Mouse (Mus musculus) brown adipose tissue, adult 24 weeks (tissue): ENCODE measurements around the gene Dusp18. TPM values are rescaled to one million over a fixed set of nuclear protein-coding genes. Genes with fewer than 3 reads are reported as not detected.
A peak's percentile ranks its signal among the peaks of the same experiment; 100 is the strongest.
"Not testable (repeated sequence)": the region's sequence is repeated elsewhere in the genome, so short reads cannot be mapped to it uniquely, and the experiment has no call there.

Experiments used
- H3K27ac ChIP-seq: fragments of 200-500 bp; replicated peaks from 2 replicates; pipeline ENCODE4 v1.5.1; 2012; ENCODE audit warnings: low read depth, mild to moderate bottlenecking, low read length
- H3K4me1 ChIP-seq: fragments of 200-500 bp; 2 replicates; pipeline ENCODE4 v1.6.1; 2012; ENCODE audit warnings: low read length, mixed read lengths; ENCODE audit not compliant: control insufficient read depth, insufficient read depth, insufficient read length
- H3K4me3 ChIP-seq: fragments of 200-500 bp; 2 replicates; pipeline ENCODE4 v1.5.1; 2012; ENCODE audit warnings: low read depth, mild to moderate bottlenecking, low read length, moderate library complexity; ENCODE audit not compliant: insufficient read depth
- polyA plus RNA-seq: library from polyadenylated mRNA; stranded (reverse); fragments of >200 nt; gene quantifications from 2 replicates; pipeline ENCODE4 v1.2.4, GENCODE M21; 2012; ENCODE audit not compliant: missing spikeins, insufficient read depth, insufficient read length

The Dusp18 gene
- polyA plus RNA-seq, 1 experiment = 4.8 TPM

GRCm38 (mm10) chr11:3910513-3911310 lies 15.7 kb downstream of the Dusp18 start:
- Histone ChIP-seq H3K4me3 (no peak overlapping the region; the same call in none of the 2 replicates), H3K27ac (no peak overlapping the region), H3K4me1 (no peaks in the 10 kb centered on the region; the same call in none of the 2 replicates)

GRCm38 (mm10) chr11:3911440-3911839 lies 16.4 kb downstream of the Dusp18 start:
- not testable (repeated sequence) for H3K4me1 ChIP-seq, H3K27ac ChIP-seq, H3K4me3 ChIP-seq

DNA sequence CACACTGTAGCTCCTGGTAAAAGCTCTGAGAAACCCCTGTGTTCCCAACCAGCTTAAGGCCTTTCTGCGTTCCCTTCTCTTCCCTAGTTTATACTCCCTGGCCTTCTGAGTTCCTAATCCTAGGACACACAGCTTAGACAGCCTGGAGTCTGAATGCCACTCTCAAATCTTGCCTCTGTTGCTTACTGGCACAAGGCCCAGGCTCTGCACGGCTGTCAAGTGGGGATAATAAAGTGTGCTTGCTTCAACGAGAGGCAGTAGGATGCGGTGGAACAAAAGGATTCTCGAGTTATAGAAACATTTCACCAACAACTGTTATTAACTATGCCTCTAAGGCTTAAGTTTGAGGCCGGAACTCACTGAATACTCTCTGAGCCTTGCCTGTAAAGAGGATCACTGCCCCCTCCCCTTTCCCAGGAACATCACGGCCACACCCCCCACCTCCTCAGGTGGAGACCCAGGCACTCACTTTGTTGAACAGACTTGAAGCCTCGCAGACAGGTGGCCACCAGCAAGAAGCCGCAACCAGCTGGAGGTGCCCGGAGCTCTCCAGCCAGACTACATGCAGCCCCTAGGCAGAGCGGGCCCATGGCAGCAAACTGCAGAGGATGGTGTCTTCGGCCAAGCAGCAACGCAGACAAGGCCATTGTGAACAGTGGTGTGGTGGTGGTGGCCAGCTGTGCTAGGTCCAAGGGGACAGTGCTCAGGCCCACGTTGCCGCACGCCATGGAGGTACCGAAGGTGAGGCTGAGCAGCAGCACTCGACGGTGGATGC lies 17.2 kb downstream of the Dusp18 start:
- peak overlapping the region; percentile 66 for H3K4me3 ChIP-seq
- H3K27ac ChIP-seq = no peak overlapping the region
- no peaks in the 10 kb centered on the region; the same call in none of the 2 replicates for H3K4me1 ChIP-seq

- H3K27ac ChIP-seq = no peak overlapping the region
- peak overlapping the region; percentile 66 for H3K4me3 ChIP-seq
- H3K4me1 ChIP-seq = no peaks in the 10 kb centered on the region; the same call in none of the 2 replicates
These were observed 17.8 kb downstream of the Dusp18 start for GRCm38 (mm10) chr11:3912875-3913271.

DNA sequence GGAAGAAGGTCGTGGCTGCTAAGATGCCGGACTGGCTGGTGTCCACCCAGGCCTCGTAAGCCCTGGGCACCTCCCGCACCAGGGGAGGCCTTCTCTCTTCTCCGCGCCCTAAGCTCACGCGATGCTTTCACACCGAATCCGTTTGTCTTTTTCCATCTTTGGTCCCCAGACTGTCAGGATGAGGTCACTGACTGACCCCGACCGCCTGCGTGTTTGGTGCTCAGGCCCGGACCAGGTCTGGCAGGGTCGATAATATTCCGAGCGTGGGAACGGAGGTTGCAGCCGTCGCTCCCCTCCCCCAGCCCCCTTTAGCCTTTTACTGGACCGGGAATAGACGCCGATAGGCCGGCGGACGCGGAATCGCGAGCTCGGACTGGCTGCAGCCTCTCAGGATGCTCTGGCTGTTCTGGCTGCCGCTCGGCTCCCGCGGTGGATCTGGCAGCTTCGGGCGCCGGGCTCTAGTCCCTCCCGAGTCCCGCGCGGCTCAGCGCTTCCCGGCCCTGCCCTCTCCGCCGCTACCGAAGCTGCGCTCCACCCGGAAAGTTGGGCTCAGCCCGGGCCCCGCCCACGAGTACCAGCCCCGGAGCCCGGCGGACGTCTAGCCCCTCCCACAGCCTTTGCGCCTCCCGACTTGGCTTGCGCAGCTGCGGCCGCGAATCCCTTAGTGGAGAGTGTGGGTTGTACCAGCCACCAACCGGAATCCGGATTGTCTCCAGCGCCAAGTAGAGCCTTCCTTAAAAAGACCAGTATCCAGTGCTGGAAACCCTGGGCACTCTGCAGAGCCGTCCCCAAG lies 18.5 kb downstream of the Dusp18 start:
- peak overlapping the region; percentile 66 for H3K4me3 ChIP-seq
- H3K27ac ChIP-seq = peak overlapping the region; percentile 48
- H3K4me1 ChIP-seq = no peaks in the 10 kb centered on the region; the same call in none of the 2 replicates

DNA sequence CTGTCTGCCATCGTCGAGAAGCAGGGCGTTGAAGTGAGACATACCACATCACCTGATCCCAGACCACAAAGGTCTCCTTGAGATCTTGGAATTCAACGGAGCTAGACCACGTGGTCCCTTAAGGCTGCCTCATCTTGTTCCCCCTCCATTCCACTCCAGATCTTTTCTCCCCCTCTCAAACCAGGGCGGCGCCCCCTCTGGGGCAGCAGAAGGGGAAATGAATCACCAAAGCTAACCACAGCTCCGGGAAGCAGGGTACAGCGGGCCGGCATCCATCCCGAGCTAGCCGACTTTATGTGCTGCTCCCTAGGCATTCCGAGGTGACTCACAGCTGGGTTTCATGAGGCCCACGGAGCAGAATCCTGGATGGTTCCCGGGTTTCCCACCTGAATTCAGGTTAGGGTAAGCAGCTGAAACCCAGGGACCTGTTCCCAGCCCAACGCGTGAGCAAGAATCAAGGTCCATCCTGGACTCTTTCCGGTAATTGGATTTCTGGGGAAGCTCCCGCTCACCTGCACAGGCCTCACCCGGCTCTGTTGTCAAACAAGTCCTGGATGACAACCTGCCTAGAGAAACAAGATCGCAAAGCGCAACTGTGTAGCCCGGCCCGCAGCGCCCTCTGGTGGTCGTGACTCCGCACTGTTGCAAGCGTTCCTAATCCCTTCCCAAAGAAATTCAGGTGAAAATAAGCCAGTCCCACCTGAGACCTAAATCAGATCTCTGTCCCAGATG lies 19.2 kb downstream of the Dusp18 start, which contains the start of gene Slc35e4:
Slc35e4 (minus strand) TSS at position 556 of the 732 bp plus-strand sequence.
- Histone ChIP-seq H3K27ac (peak within 1 kb of the TSS; percentile 48), H3K4me3 (peak within 1 kb of the TSS; percentile 66), H3K4me1 (no peaks in the 10 kb centered on the region; the same call in none of the 2 replicates)

DNA sequence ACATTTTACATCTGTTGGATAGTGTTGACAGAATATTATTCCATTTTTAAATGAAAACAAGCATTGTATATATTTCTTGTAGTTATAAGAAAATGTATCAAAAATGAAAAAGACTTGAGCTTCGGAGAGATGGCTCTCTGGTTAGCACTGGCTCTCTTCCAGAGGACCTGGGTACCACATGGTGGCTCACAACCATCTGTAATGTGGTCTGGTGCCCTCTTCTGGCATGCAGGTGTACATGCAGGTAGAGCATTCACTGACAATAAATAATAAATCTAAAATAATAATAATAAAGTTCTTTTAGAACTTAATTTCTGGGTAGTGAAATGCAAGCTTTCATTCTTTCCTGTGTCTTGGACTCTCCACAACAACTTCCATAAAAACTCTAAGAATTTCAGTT lies 23.7 kb downstream of the Dusp18 start:
- Histone ChIP-seq H3K4me3 (no peak overlapping the region), H3K27ac (no peak overlapping the region), H3K4me1 (no peaks in the 10 kb centered on the region)

DNA sequence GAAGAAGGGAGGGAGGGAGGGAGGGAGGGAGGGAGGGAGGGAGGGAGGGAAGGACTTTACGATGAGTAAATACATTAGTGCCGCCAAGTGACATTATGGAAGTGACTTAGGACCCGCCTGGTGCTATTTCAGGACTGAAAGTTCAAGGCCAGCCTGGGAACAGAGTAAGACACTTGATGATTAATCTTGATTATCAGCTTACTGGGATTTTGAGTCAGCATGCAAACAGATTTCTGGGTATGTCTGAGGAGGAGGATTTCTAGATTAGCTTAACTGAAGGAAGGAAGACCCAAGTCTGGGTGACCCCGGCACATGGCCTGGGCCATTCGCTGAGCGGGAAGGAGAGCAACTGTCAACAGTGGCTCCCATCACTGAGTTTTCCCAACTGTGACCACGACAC lies 25.4 kb downstream of the Dusp18 start:
- Histone ChIP-seq H3K4me1 (no peaks in the 10 kb centered on the region), H3K4me3 (no peak overlapping the region), H3K27ac (no peak overlapping the region)

GRCm38 (mm10) chr11:3921281-3921850 lies 26.3 kb downstream of the Dusp18 start:
- Histone ChIP-seq H3K4me3 (no peak overlapping the region), H3K27ac (no peak overlapping the region), H3K4me1 (no peaks in the 10 kb centered on the region)

GRCm38 (mm10) chr11:3922115-3922514 lies 27.1 kb downstream of the Dusp18 start:
- Histone ChIP-seq H3K27ac (no peak overlapping the region), H3K4me3 (no peak overlapping the region), H3K4me1 (no peaks in the 10 kb centered on the region)

- Histone ChIP-seq H3K4me1 (no peaks in the 10 kb centered on the region), H3K4me3 (no peak overlapping the region), H3K27ac (no peak overlapping the region)
These were observed 27.7 kb downstream of the Dusp18 start for GRCm38 (mm10) chr11:3922731-3923130.

GRCm38 (mm10) chr11:3925916-3926315 lies 30.9 kb downstream of the Dusp18 start:
- Histone ChIP-seq H3K27ac (no peak overlapping the region), H3K4me3 (no peak overlapping the region), H3K4me1 (peaks cover 3% of the 10 kb centered on the region; the same call in 1 of the 2 replicates)

- H3K4me1 ChIP-seq = peaks cover 3% of the 10 kb centered on the region; the same call in 1 of the 2 replicates
- 0 out of 2 replicates have a peak overlapping the region, but pooled peaks have one; percentile 3 for H3K27ac ChIP-seq
- no peak overlapping the region for H3K4me3 ChIP-seq
These were observed 35.0 kb downstream of the Dusp18 start for GRCm38 (mm10) chr11:3930019-3930418.

- H3K4me1 ChIP-seq = peaks cover 3% of the 10 kb centered on the region; the same call in 1 of the 2 replicates
- peak overlapping the region; percentile 51 for H3K4me3 ChIP-seq
- H3K27ac ChIP-seq = no peak overlapping the region
These were observed 35.9 kb downstream of the Dusp18 start for GRCm38 (mm10) chr11:3930931-3931330.
